Mouse (Mus musculus) thymus, adult 18-20 months (tissue): ENCODE results near the gene Gtf2h1.
A peak's percentile ranks its signal among the peaks of the same experiment; 100 is the strongest.
"Not testable (repeated sequence)": the region's sequence is repeated elsewhere in the genome, so short reads cannot be mapped to it uniquely, and the experiment has no call there.

Experiments
- DNase-seq, 2 experiments: peaks; one replicate each; pipeline ENCODE4 v3.0.0; 2022; ENCODE audit warnings: mixed read lengths in 2 of 2

Gene Gtf2h1

DNA sequence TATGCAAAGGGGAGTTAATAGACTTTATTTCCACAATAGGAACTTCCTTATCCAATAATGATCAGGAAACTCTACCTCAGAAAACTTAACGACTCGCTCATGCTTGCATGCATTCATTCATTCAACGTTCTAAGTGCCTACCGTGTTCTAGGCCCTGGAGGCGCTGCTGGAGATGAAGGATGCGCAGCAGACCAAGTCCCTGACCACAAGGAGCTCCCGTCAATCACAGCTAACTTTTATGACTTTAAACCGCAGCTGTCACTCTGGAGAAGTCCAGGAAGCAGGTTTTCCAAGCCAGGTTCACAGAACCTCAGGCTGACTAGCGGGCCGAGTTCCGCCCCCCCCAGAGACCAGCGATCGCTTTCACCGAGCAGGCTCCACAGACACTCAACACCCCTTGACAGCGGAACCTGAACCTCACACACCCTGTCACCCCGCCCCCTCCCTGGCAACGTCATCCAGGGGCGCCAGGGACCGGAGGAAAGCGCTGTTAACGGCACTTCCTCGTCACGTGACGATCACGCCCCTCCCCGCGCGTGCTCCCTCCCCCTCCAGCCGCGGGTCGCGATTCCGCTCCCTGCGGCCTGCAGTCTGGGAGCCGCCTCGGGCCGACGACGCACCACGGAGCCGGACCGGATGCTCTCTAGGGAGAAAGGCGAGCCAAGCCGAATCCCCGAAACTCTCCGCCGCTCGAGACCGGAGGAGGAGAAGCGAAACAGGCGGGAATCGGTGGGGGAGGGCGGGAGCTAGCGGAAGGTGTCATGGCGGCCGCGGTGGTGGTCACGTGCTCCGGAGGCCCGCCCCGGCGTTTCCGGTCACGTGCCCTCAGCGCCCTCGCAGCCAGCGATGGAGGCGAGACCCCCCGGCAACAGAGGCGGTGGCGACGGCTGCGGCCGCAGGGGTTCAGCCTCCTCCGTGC lies at the start of gene Gtf2h1, which contains the start of gene Hps5:
Gene Gtf2h1, plus strand, starts transcription at position 817 of the 919 bp plus-strand sequence.
Gene Hps5, minus strand, starts transcription at position 778 of the 919 bp plus-strand sequence.
- peak; percentile 97 to 98 for DNase-seq

- no peak for DNase-seq
Observed at GRCm38 (mm10) chr7:46746381-46746780, 49.5 kb upstream of the Gtf2h1 start.

DNA sequence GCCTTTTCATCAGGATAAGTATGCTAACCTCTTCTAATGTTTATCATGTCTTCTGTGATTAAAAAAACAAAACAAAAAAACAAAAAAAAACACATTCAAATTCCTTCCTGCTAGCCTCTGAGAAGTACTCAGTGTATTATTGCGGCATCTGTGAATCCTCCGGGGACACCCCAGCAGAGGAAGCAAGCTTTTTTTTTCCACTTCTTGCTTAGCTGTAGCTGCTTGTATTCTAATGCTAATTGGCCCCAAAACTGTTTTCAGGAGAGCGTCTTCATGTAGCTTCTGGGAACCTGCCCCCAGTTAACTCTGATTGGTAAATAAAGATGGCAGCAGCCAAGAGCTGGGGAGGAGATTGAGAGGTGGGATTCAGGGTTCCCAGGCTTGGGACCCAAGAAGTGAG lies 47.4 kb upstream of the Gtf2h1 start:
- no peak for DNase-seq

DNA sequence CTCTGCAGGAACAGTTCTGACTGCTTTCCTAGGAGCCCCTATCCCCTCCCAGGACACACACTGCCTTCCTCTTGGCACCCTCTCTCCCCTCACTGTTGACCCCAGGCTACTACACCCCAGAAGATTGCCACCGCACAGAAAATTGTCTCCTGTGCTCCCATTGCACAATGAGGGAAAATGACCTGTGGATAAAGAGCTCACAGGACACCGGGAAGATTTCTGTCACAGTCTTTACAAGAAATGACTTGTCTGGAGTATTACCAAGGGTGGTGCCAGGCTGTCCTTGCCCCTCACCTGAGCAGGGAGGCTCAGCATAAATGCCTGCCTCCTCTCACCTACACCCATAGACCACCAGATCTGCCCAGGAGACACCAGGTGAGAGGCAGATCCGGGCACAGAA lies 44.4 kb upstream of the Gtf2h1 start, which contains the start of gene Saa2:
Gene Saa2, plus strand, starts transcription at position 301 of the 400 bp plus-strand sequence.
- no peak for DNase-seq

DNA sequence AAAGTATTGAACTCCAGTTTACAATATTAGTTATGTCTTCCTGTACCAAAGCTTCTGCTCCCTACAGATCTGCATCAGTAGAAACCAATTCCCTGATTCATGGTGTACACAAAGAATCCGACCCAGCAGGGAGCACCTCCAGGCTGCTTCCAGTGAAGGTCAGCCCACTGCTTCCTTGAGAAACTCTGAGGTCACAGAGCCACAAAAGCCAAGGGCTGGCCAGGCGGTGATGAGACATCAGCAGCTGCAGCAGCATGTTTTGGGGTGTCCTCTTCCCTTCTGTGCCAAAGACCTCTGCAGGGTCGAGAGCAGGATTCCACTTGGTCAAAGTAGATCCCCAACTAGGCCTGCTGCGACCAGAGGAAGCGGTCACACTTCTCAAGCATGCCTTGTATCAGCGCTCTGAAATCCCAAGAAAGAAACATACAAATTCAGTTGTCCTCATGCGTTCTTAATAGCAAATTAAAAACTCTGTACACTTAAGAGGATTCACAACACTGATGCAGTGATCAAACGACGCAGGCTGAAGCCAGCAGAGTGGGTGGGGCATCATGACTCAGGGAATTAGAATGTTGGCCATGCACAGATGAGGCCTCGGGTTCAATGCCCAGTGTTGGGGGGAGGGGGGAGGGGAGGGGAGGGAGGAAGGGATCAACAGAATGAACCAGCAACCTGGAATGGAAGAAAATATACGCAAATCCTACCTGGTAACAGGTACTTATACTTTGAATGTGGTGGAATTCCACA lies 34.7 kb upstream of the Gtf2h1 start:
- no peak for DNase-seq

DNA sequence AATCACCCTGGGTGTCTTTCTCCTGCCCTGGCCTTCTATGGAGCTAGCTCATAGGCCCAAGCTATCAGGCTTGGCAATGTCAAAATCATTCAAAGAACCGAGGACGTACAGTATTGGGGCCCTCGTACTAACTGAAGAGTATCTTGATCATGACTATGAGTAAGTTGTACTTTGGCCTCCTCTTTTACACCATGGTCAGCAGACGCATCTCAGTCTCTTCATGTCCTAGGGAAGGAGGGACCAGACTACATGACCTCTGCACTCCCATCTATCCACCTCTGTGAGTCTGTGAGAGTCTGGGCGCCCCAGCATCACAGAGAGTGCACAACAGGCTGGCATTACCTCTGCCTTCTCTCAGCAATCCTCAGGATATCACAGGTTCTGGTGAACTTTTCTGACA lies 33.3 kb upstream of the Gtf2h1 start:
- DNase-seq = no peak

- no peak for DNase-seq
Observed at GRCm38 (mm10) chr7:46764672-46765071, 31.2 kb upstream of the Gtf2h1 start.

DNA sequence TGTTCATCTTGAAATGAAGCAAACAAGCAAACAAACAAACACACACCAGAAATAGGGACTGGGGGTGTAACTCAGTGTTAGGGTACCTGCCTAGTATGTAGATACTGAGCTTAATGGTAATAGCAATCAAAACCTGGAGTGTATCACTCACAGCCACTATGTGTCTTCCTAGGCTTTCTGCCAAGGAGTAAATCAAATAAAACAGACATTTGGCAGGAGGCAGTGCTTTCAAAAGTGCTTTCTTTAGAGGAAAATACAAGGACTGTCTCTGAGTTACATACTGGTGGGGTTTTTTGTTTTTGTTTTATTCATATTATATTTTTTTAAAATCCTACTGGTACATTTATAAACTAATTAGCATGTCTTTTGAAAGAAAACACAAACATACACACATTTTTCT lies 28.5 kb upstream of the Gtf2h1 start:
- DNase-seq = no peak

- DNase-seq = no peak
Observed at GRCm38 (mm10) chr7:46768451-46768850, 27.5 kb upstream of the Gtf2h1 start.

- no peak for DNase-seq
Observed at GRCm38 (mm10) chr7:46770706-46771105, 25.2 kb upstream of the Gtf2h1 start.

GRCm38 (mm10) chr7:46789177-46789849 lies 6.6 kb upstream of the Gtf2h1 start:
- no peak for DNase-seq

DNA sequence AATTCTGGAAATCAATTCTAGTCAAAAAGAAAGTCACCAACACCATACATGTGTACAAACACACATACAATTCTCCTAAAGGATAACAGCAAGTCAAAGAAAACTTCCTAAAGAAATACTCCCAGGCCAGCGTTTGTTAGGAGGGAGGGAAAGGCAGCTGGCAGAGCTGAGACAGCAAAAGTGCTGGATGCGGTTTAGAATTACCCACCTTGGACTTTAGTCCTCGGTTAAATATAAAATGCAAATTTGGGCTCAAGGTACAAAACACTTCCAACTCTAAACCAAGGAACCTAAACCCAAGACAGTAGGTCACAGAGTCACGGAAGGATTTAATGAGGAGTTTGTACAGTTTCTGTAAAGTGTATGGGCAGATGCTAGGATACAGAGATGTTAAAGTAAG lies 2.0 kb upstream of the Gtf2h1 start:
- DNase-seq = no peak

GRCm38 (mm10) chr7:46796206-46796679 lies 340 bp downstream of the Gtf2h1 start:
- DNase-seq = no peak

GRCm38 (mm10) chr7:46796779-46797178 lies 876 bp downstream of the Gtf2h1 start:
- no peak for DNase-seq

DNA sequence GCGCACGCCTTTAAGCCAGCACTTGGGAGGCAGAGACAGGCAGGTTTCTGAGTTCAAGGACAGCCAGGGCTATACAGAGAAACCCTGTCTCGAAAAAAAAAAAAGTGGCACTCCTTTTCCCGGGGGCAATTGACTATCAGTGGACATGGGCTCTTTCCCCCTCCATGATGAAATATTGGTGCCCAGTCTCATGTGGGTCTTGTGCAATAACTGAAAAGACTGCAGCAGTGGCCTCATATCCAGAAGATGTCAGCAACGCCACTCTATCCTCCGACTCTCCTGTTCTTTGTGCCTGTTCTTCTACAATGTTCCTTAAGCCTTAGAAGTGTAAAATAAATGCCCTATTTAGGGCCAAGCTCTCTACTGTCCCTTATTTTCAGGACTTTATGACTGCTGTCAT lies 14.4 kb downstream of the Gtf2h1 start:
- no peak for DNase-seq

GRCm38 (mm10) chr7:46814012-46814411 lies 18.1 kb downstream of the Gtf2h1 start:
- DNase-seq = no peak

- DNase-seq = not testable (repeated sequence)
Observed at GRCm38 (mm10) chr7:46820876-46821632, 25.2 kb downstream of the Gtf2h1 start.

DNA sequence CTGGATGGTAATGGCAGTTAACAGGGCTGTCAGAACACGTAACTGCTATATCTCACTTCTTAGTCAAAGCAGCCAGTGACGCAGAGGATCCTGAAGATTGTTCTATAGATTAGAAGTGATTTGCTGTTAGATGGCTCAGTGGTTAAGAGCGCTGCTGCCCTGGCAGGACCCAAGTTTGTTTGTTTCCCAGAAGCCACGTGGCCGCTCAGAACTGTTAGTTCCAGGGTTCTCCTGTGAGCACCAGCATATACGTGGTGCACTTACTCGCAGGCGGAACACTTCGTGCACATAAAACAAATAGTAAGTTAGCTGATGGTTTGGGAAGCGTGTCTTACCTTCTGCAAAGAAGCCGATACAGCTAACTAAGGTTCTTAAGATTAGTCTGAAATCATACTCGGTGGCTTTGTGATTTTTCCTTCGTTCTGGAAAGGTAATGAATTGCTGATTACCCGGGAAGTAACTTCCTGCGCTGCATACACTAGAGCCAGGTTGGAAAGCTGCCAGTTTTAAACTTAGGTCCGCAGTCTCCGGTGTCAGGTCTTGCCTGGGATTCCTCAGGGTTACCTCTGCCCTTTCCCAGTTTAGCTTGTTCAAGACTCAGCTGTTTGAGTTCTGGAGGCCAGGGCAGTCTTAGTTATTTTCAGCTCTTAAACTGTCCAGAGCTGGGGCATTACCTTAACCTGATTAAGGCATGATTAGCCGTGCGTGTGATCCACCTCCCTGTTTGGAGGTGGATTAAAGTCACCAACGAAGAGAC lies 31.3 kb downstream of the Gtf2h1 start:
- no peak for DNase-seq

GRCm38 (mm10) chr7:46827803-46828184 lies 31.9 kb downstream of the Gtf2h1 start:
- no peak for DNase-seq

- no peak for DNase-seq
Observed at GRCm38 (mm10) chr7:46829911-46830310, 34.0 kb downstream of the Gtf2h1 start.

DNA sequence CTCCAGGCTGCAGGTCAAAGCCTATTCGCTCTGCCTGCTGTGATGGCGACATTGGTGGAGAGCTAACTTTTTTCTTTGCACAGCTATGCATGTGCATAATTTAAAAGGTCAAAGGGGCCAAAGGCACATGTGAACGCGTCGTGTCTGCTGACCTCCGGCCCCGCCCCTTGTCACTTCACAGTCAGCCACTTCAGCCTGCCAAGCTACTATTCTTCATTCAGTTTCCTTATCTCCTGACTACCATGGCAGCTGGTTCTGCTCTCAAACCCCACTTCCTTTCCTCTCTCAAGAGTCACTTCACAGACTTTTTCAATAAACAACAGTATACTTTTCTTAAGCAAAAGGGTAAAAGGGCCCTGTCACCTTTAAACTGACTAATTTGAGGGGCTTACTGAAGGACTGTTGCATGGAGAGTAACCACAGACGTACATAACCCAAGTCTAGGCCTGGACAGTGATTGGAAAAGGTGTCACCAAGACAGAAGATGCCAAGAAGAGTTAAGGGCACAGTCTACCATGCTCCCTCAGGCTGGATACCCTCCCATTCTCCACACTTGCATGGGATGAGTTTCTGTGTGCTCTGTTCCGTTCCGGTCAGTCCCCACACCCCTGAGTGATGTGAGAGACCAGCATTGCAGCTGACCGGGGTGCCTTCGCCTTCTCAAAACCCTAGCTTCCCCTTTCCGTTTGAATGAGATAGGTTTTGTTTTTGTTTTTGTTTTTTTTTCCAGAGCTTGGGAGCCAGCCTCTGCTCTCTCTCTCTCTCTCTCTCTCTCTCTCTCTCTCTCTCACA lies 35.1 kb downstream of the Gtf2h1 start:
- no peak for DNase-seq
